Mouse (Mus musculus) CH12.LX (cell line): ENCODE results near the gene Tmem189. TPM values are rescaled to one million over a fixed set of nuclear protein-coding genes. Genes with fewer than 3 reads are reported as not detected.

Source experiments
- DNase-seq: peaks from one replicate; pipeline ENCODE4 v3.0.0-alpha.2; 2013; ENCODE audit errors: extremely low read depth
- H3K27ac ChIP-seq: 2 replicates; pipeline ENCODE4 v1.5.1; 2012; ENCODE audit warnings: low read depth, mild to moderate bottlenecking, control low read depth, moderate library complexity; ENCODE audit not compliant: insufficient read depth
- H3K27me3 ChIP-seq: replicated peaks from 2 replicates; pipeline ENCODE3; 2012; ENCODE audit warnings: inconsistent platforms
- H3K36me3 ChIP-seq, 2 experiments: replicated peaks in 1 of 2; 2 replicates each; pipeline versions ENCODE3 to v1.6.1; 2012; ENCODE audit warnings: inconsistent platforms in 1 of 2, low read length in 1 of 2, mild to moderate bottlenecking in 1 of 2, mixed read lengths in 1 of 2, moderate library complexity in 1 of 2; ENCODE audit not compliant: control insufficient read depth in 1 of 2, insufficient read depth in 1 of 2
- H3K4me1 ChIP-seq, 2 experiments: 2 replicates each; pipeline ENCODE4 v1.6.1; 2012; ENCODE audit warnings: inconsistent platforms in 1 of 2, moderate library complexity in 1 of 2; ENCODE audit not compliant: insufficient read depth in 2 of 2, control insufficient read depth in 1 of 2
- H3K4me2 ChIP-seq: 2 replicates; pipeline ENCODE4 v1.6.1; 2012; ENCODE audit warnings: low read depth, mild to moderate bottlenecking, control low read depth; ENCODE audit not compliant: poor library complexity, insufficient read depth, severe bottlenecking
- H3K4me3 ChIP-seq, 3 experiments: fragments of 150-350 bp in 1 of 3; sonication (generic) in 1 of 3; replicated peaks in 1 of 3; 2 replicates each; pipeline versions ENCODE3 to v1.5.1; 2011 to 2012; ENCODE audit warnings: low read depth in 2 of 3, low read length in 2 of 3, mild to moderate bottlenecking in 2 of 3, moderate library complexity in 2 of 3, control low read depth in 1 of 3, improper control_type of control experiment in 1 of 3, inconsistent platforms in 1 of 3, mixed read lengths in 1 of 3; ENCODE audit not compliant: poor library complexity in 1 of 3
- H3K79me2 ChIP-seq: replicated peaks from 2 replicates; pipeline ENCODE4 v1.6.1; 2012; ENCODE audit warnings: mild to moderate bottlenecking, moderate library complexity; ENCODE audit not compliant: control insufficient read depth, poor library complexity, insufficient read depth, severe bottlenecking; ENCODE audit errors: extremely low read depth
- H3K9ac ChIP-seq: 2 replicates; pipeline ENCODE4 v1.6.1; 2012; ENCODE audit warnings: low read depth, mild to moderate bottlenecking, control low read depth, moderate library complexity; ENCODE audit not compliant: insufficient read depth
- H3K9me3 ChIP-seq: replicated peaks from 2 replicates; pipeline ENCODE3; 2012; ENCODE audit warnings: low read length, inconsistent platforms, mixed read lengths
- BHLHE40 ChIP-seq: IDR thresholded peaks from 2 replicates; pipeline ENCODE4 v1.6.1; 2011; ENCODE audit warnings: mild to moderate bottlenecking, low read depth, low read length, improper control_type of control experiment
- CHD1 ChIP-seq: IDR thresholded peaks from 2 replicates; pipeline ENCODE4 v1.6.1; 2012; ENCODE audit warnings: low read depth, low read length, improper control_type of control experiment, inconsistent platforms
- CHD2 ChIP-seq: IDR thresholded peaks from 2 replicates; pipeline ENCODE4 v1.6.1; 2011; ENCODE audit warnings: low read length, improper control_type of control experiment
- CTCF ChIP-seq, 2 experiments: IDR thresholded peaks in 1 of 2; conservative IDR thresholded peaks in 1 of 2; 2 replicates each; pipeline ENCODE4 v1.5.1; 2011 to 2012; ENCODE audit warnings: low read depth in 2 of 2, low read length in 2 of 2, improper control_type of control experiment in 1 of 2, inconsistent platforms in 1 of 2, mild to moderate bottlenecking in 1 of 2, moderate library complexity in 1 of 2
- ELF1 ChIP-seq: IDR thresholded peaks from 2 replicates; pipeline ENCODE4 v1.6.1; 2014; ENCODE audit warnings: low read depth, mild to moderate bottlenecking, inconsistent platforms, low read length, improper control_type of control experiment
- EP300 ChIP-seq: IDR thresholded peaks from 2 replicates; pipeline ENCODE4 v1.6.1; 2011; ENCODE audit warnings: low read length, improper control_type of control experiment
- ETS1 ChIP-seq: conservative IDR thresholded peaks from 2 replicates; pipeline ENCODE4 v1.6.1; 2012; ENCODE audit warnings: low read depth, mild to moderate bottlenecking, inconsistent platforms, low read length, improper control_type of control experiment, moderate library complexity
- IRF4 ChIP-seq: IDR thresholded peaks from 2 replicates; pipeline ENCODE4 v1.6.1; 2014; ENCODE audit warnings: low read depth, mild to moderate bottlenecking, inconsistent platforms, low read length, improper control_type of control experiment
- JUN ChIP-seq: IDR thresholded peaks from 2 replicates; pipeline ENCODE4 v1.6.1; 2011; ENCODE audit warnings: low read depth, mild to moderate bottlenecking, low read length, improper control_type of control experiment, moderate library complexity; ENCODE audit not compliant: insufficient read depth
- KAT2A ChIP-seq: IDR thresholded peaks from 2 replicates; pipeline ENCODE4 v1.6.1; 2012; ENCODE audit warnings: low read length, improper control_type of control experiment, inconsistent platforms; ENCODE audit not compliant: insufficient replicate concordance
- MAFK ChIP-seq: IDR thresholded peaks from 2 replicates; pipeline ENCODE4 v1.6.1; 2011; ENCODE audit warnings: low read length, improper control_type of control experiment; ENCODE audit not compliant: insufficient replicate concordance
- MYC ChIP-seq: IDR thresholded peaks from 2 replicates; pipeline ENCODE4 v1.6.1; 2011; ENCODE audit warnings: low read depth, mild to moderate bottlenecking, improper control_type of control experiment, low read length
- TCF12 ChIP-seq: IDR thresholded peaks from 2 replicates; pipeline ENCODE4 v1.6.1; 2014; ENCODE audit warnings: low read depth, mild to moderate bottlenecking, inconsistent platforms, low read length, improper control_type of control experiment
- ZNF384 ChIP-seq: IDR thresholded peaks from 2 replicates; pipeline ENCODE4 v1.6.1; 2012; ENCODE audit warnings: low read depth, low read length, improper control_type of control experiment, inconsistent platforms
- dilution Hi-C: fragments of 300-500 bp; cut with MboI; formaldehyde crosslinking; loops from 2 replicates; pipeline ENCODE4 v1.14.3; 2020; ENCODE audit warnings: low sequenced_read_pairs; ENCODE audit not compliant: extremely low pct_unique_long_range_greater_than_20kb, extremely low pct_ligation_motif_present
- in situ Hi-C: fragments of 300-500 bp; cut with MboI; formaldehyde crosslinking; loops from 3 replicates; pipeline ENCODE4 v1.14.3; 2019; ENCODE audit warnings: low sequenced_read_pairs, low pct_ligation_motif_present, low pct_unique_long_range_greater_than_20kb, mixed read lengths
- polyA plus RNA-seq: library from polyadenylated mRNA; unstranded; fragments of >175 nt; gene quantifications from 2 replicates; pipeline ENCODE4 v1.2.1, GENCODE M21; 2012; ENCODE audit warnings: low read depth; ENCODE audit not compliant: insufficient read length
- total RNA-seq, 2 experiments: library from RNA; depleted of rRNA; stranded (reverse); fragments of 300-350 nt in 1 of 2; fragments of >200 nt in 1 of 2; gene quantifications; 2 replicates each; pipeline ENCODE4 v1.2.3; 2012 to 2014

Gene Tmem189
- total and polyA plus RNA-seq, 3 experiments = 27.9 to 30.9 (median 29.5) TPM

DNA sequence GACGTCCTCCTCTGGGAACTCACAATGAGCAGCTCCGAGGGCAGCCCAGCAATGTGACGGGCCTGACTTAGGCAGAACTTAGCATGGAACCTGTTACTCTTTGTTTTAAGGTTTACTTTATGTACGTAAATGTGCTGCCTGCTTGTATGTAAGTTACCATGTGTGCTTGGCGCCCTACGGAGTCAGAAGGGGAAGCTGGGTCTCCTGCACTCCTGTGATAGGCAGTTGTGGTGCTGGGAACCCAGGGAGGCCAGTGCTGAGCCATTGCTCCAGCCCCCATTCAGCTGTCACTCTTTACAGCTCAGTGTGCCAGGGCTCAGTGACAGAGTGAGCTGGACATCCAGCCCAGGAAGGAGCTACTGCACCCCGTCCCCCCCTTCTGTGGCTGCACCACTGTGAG lies 62.6 kb downstream of the Tmem189 start:
- H3K4me2 ChIP-seq = no peak overlapping the region
- in situ Hi-C loops (no loop called here), dilution Hi-C loops (no loop called here)
- TF ChIP-seq EP300 (no peak), JUN (no peak), CHD2 (no peak), ELF1 (no peak), ZNF384 (no peak), KAT2A (no peak), CTCF (conservative IDR thresholded peaks at IDR 0.05 in 1 of 2, IDR thresholded peaks at IDR 0.05 in 1 of 2; ENCODE audit: low read depth in 2 of 2, low read length in 2 of 2) (no peak), MYC (no peak), CHD1 (no peak)
- no peak overlapping the region for H3K27ac ChIP-seq
- peaks cover 90% of the 10 kb centered on the region for H3K79me2 ChIP-seq
- H3K4me3 ChIP-seq = no peak overlapping the region
- H3K36me3 ChIP-seq = peaks cover 29 to 65% of the 10 kb centered on the region in 2 experiments
- DNase-seq = no peak
- no peaks in the 10 kb centered on the region for H3K9me3 ChIP-seq
- H3K9ac ChIP-seq = no peak overlapping the region
- H3K27me3 ChIP-seq = no peaks in the 10 kb centered on the region
- peaks cover 40 to 67% of the 10 kb centered on the region in 2 experiments for H3K4me1 ChIP-seq

DNA sequence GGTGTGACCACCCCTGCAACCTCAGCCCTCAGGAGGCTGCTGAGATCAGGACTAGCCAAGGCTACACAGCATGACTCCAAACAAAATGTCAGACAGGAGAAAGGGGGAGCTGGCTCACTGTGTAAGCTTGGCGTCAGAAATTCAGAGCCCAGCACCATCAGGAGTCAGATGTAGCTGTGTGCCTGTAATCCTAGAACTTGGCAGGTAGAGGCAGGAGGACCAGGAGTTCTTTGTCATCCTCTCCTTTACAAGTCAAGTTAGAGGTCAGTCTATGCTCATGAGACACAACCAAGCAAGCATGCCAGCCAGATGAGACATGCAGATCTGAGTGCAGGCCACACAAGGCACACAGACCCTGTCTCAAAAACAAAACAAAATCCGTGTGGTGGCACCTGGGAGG lies 64.0 kb downstream of the Tmem189 start:
- peaks cover 40 to 78% of the 10 kb centered on the region in 2 experiments for H3K36me3 ChIP-seq
- no peak overlapping the region for H3K27ac ChIP-seq
- in situ Hi-C loops = no loop called here
- no peak for TF ChIP-seq ETS1
- no peak for TF ChIP-seq TCF12
- no peak for TF ChIP-seq MAFK
- no peak for TF ChIP-seq IRF4
- TF ChIP-seq BHLHE40 = no peak
- TF ChIP-seq ELF1 = no peak
- TF ChIP-seq, all 38 proteins: peak for 0
- no peak overlapping the region for H3K4me2 ChIP-seq
- dilution Hi-C loops = no loop called here
- H3K79me2 ChIP-seq = peaks cover 95% of the 10 kb centered on the region
- H3K9me3 ChIP-seq = no peaks in the 10 kb centered on the region
- DNase-seq = no peak
- peaks cover 54 to 79% of the 10 kb centered on the region in 2 experiments for H3K4me1 ChIP-seq
- H3K27me3 ChIP-seq = no peaks in the 10 kb centered on the region
- no peak overlapping the region for H3K9ac ChIP-seq
- H3K4me3 ChIP-seq = no peak overlapping the region
